Mouse (Mus musculus) T-helper 17 cell (primary cell): ENCODE results near the gene Mdp1.

Source experiments
- in situ Hi-C, 2 experiments: fragments of 300-600 bp; cut with MboI, MseI; formaldehyde crosslinking; loops; 1 replicate in 1 of 2; 2 replicates in 1 of 2; pipeline ENCODE4 v1.15.1; 2025; ENCODE audit warnings: high pct_unique_total_duplicates in 2 of 2

The Mdp1 gene

DNA sequence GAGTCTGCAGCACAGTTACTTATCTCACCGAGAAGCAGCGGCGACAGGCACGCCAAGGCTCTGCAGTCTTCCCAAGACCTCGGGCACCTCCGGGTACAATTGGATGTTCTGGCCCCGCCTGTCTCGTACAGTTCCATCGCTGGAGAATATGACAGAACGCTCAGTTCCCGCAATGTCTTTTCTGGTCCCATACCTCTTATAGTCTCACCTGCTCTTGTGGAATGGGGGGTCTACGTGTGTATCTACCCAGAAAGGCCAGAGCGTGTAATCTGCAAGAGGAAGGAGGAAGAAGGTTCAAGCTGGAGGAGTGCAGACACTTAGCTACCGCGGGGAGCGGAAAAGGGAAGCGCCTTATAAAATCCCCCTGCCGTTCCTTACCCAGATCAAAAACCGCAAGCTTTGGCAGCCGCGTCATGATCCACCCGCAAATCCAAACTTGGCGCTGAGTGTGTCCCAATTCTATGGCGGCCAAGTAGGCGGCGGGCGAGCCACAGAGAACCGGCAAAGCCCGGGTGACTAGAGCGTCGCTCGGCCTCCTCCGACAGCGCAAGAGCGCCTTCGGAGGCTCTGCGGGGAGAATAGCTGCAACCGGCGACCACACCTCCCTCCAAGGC lies at the start of gene Mdp1:
Gene Mdp1, minus strand, starts transcription at position 549 of the 614 bp plus-strand sequence.
- in situ Hi-C loops, result loop anchor here in 1 of 2 experiments (10.0 kb wide), 1 partner anchor 235 kb away; no protein-coding TSS in a partner anchor

DNA sequence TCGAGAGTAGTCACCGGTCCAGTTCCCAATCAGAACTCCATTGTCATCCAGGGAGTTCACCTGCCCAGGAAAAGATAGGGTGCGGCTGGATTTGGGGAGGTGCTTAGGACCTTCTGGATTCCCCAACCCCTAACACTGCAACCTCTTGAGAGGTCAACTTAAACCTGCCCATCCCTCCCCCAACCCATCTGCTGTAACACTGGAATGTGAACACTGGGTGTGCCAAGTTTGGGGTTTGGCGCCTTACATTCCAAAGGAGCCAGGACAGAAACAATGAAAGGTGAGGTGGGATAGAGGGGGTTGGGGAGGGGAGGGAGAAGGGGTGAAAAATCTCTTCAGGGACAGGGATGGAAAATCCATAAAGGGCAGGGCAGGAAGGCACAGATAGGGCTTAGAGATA lies 49.2 kb upstream of the Mdp1 start:
- in situ Hi-C loops, result no loop called here

DNA sequence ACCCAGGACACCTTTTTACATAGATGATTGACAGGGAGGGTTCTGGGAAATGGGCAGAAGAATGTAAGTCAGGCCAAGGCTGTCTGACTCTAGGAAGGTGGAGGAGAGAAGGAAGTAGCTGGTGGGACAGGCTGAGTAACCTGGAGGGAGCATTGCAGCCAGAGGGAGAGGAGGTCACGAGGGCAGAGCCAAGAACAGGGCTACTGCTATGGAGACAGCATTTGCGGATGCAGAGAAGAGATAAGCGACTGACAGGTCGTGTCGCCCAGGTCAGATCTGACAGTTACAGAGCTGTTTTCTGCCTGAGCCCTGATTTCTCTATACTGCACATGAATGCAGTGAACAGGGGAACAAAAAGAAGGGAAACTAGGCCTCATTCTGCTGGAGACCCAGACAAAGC lies 47.1 kb upstream of the Mdp1 start:
- in situ Hi-C loops, result no loop called here

GRCm38 (mm10) chr14:55706051-55706600 lies 45.8 kb upstream of the Mdp1 start:
- in situ Hi-C loops, result no loop called here

DNA sequence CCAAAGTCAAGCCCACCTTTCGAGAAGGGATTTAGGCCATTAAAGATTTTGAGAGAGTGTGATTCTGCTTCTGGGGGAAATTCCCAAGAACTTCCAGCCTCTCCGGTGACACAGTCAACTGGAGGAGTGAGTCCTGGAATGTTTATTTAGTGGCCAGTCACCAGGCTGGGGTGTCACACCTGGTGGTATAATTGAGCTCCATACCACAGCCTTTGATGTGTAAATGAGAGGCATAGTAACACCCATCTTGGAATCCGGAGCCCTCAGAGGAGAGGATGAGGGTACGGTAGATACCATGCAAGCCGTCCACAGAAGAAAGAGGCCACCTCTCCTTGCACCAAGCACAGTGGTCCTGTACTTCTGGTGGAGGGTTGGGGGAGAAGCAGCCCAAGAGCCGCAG lies 42.5 kb upstream of the Mdp1 start:
- in situ Hi-C loops, result no loop called here

GRCm38 (mm10) chr14:55701131-55701530 lies 40.8 kb upstream of the Mdp1 start:
- in situ Hi-C loops, result no loop called here

DNA sequence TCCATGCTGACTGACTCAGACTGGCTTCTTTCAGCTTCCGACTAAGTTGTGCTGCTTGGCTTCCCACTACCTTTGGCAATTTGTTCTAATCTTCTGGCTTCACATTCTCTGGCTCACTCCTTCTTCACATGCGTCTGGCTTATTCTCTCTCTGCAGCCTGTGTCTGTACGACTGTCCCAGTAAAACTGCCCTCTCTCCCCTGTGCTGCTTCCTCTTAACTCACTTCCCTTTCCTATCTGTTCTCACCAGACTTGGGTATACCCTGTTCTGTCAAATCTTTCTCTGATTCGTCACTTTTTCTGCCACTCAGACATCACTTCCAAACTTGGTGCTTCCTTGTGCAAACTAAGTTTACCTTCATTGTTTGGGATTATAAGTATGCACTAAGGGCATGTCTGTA lies 36.9 kb upstream of the Mdp1 start:
- in situ Hi-C loops, result no loop called here

DNA sequence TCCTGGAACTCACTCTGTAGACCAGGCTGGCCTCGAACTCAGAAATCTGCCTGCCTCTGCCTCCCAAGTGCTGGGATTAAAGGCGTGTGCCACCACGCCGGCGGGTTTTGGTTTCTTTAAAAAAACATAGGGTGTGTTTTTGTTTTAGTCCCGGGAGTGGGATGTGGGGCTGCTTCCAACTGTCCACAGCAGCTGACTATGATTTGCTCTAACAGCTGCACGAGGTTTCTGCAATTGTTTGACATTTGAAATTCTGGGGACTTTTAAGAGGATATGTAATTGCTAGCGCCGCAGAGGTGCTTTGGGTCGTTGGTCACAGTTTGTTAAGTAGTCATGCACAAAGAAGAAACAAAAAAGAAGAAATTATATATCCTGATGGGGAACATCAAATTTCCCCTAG lies 29.1 kb upstream of the Mdp1 start:
- in situ Hi-C loops, result no loop called here

- in situ Hi-C loops, result loop anchor here (5.0 kb wide), 1 partner anchor 60 kb away; no protein-coding TSS in a partner anchor
Measured at GRCm38 (mm10) chr14:55682118-55682493, 21.8 kb upstream of the Mdp1 start.

DNA sequence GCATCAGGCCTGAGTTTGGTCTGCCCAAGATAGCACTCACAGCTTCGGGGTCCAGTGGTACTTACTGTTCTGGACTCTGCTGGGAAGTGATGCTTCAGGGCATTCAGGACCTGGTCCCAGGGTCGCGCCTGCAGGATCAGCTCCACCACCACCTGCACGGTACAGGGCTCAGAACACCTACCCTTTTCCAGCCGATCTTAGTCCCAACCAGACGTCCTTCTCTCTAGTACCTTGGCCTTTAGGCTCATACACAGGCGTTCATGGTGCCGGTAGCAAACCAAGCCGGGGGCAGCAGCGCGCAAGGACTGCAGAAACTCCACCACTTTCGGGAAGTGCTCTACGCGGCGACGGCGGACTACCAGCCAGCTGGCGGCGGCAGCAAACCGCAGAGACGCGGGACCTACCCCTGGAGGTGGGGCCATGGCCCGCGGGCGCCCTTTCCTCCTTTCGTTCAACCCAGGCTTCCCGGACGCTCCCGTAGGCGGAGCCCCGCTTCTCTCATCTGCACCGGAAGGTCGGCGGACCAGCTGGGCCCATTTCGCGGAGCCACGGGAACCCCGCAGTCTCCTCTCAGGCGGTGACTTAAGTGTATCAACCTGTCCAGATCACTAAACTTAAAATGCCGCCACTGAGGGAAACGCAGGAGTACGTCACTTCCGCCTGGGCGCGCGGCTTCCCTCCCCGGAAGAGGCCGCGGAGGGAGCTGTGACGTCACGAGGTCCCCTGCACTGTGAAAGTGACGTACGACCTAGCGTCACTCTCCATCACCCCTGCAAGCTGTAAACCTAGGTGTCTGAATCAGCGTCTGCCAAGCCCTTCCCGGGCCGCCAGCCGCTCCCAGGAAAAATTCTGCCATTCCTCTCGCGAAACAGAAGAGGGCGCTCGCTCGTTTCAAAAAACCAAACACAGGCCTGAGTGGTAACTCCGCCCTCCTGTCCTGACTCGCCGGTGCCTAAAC lies 21.1 kb upstream of the Mdp1 start, which contains the start of gene Tinf2:
Gene Tinf2, minus strand, starts transcription at position 661 of the 958 bp plus-strand sequence.
- in situ Hi-C loops, result loop anchor here (5.0 kb wide), 1 partner anchor 61 kb away; no protein-coding TSS in a partner anchor

GRCm38 (mm10) chr14:55677615-55678014 lies 17.3 kb upstream of the Mdp1 start:
- in situ Hi-C loops, result no loop called here

DNA sequence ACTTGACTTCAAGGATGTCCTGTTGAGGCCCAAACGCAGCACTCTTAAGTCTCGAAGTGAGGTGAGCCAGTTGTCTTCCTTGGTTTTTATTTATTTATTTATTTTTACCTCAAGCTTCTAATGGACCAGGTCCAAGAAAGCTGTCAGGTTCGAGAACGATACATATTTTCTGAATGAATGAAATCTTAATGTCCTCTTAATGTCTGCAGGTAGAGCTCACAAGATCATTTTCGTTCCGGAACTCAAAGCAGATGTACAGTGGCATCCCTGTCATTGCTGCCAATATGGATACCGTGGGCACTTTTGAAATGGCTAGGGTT lies 12.4 kb upstream of the Mdp1 start:
- in situ Hi-C loops, result no loop called here

GRCm38 (mm10) chr14:55671833-55672740 lies 11.8 kb upstream of the Mdp1 start, which contains the start of the genes Gmpr2 and Nedd8:
Gmpr2 (plus strand) TSS chr14:55671941.
Nedd8 (minus strand) TSS chr14:55672124.
- in situ Hi-C loops, result no loop called here

DNA sequence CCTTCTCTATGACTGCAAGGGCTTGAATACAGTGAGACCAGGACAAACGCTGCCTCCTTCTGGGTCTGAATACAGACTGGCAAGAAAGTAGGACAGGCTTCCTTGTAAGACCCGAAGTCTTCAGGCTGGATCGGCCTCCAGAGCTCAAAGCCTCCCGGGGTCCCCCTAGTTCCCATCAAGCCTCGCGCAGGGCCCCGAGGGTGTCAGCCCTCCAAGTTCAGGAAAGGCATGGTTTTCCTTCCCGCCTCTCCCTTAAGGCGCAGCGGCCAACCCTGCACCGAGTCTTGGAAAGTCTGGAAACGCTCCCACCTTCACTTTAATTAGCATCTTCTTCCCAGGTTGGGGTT lies 11.2 kb upstream of the Mdp1 start:
- in situ Hi-C loops, result no loop called here

GRCm38 (mm10) chr14:55660636-55661035 lies 328 bp upstream of the Mdp1 start:
- in situ Hi-C loops, result loop anchor here in 1 of 2 experiments (10.0 kb wide), 1 partner anchor 234 kb away; no protein-coding TSS in a partner anchor

DNA sequence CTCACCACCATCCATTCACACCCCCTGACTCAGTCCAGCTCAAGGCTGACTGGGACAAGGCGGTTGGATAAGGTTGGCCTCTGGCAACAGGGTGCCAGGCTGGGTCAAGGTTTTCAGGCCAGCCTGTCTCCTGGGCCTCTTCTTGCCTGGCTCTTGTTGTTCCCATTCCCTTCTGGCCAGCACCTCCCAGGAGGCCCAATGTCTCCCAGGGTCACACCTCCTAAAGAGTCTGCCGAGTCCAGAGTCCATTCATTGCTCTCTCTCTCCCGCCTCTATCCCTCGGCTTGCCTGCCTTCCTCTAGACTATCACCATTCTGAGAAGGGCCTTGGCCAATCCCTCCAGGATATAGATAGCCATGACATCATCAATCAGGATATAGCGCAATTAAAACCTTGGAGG lies 2.3 kb downstream of the Mdp1 start:
- in situ Hi-C loops, result no loop called here

- in situ Hi-C loops, result no loop called here
Measured at GRCm38 (mm10) chr14:55656935-55657334, 3.4 kb downstream of the Mdp1 start.

- in situ Hi-C loops, result no loop called here
Measured at GRCm38 (mm10) chr14:55651528-55651927, 8.8 kb downstream of the Mdp1 start.

DNA sequence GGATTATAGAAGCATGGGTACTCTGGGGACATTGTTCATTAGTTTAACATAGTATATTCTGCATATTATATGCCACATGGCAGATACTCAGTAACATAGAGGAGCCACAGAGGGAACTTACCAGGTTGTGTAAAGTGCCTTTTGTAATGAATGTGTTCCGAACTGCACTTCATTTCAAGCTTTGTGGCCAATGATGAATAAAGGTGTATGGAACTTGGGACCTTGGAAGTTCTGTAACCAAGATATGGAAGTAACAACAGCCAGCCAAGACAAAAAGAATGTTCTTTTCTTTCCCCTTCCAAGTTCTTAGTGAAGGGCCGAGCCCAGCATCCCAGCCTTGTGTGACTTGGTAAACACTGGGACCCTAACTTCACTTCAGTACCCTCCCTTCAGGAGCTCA lies 10.4 kb downstream of the Mdp1 start, which contains the start of gene Tssk4:
Gene Tssk4, plus strand, starts transcription at position 301 of the 400 bp plus-strand sequence.
- in situ Hi-C loops, result no loop called here

- in situ Hi-C loops, result no loop called here
Measured at GRCm38 (mm10) chr14:55644261-55644888, 15.9 kb downstream of the Mdp1 start.
